Mouse (Mus musculus): ENCODE results near the gene Zcchc17.

DNA sequence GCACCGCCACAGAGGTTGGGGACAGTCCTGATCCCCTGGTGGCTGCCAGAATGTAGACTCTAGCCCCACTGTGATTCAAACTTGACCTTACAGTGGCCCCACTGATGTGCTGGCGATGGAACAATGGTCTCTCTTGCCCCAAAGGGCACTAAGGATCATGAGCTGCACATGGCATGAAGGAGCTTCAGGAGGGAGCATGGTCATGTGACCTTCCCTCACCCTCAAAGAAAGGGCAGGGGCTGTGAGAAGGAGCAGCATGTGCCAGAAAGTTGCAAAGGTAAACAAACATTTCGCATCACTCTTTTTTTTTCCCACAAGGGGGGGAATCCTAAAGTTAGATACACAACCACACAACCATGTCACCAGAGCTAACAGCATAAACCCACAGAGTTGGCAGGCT is 41.6 kb downstream of the Zcchc17 start:
- TF ChIP-seq MYC (IDR thresholded peaks at IDR 0.05; ENCODE audit: low read depth, low read length) (no peak), CTCF (IDR thresholded peaks at IDR 0.05 in 2 of 3, conservative IDR thresholded peaks at IDR 0.05 in 1 of 3; ENCODE audit: control insufficient read depth in 1 of 3, insufficient read depth in 1 of 3, low read depth in 2 of 3, low read length in 3 of 3, poor library complexity in 1 of 3, severe bottlenecking in 1 of 3) (no peak), POLR2A (IDR thresholded peaks at IDR 0.05; ENCODE audit: control insufficient read depth in 1 of 2, insufficient read depth in 1 of 2, low read depth in 1 of 2, low read length in 2 of 2, poor library complexity in 1 of 2) (no peak), BHLHE40 (IDR thresholded peaks at IDR 0.05; ENCODE audit: borderline replicate concordance, low read depth, low read length) (no peak)
